ENCODE assay signal across 15 mouse cellular contexts in genomic region chr16:70021436-70021835, GRCm38 (mm10).
"Had no signal": no experiment of that assay in that cellular context is flagged by ENCODE, and none has a peak within 500 bp of the region (broad histone marks: within the 10 kb centered on the region; RNA-seq: fewer than 3 reads in every experiment).

No protein-coding gene starts in this region.

- DNase-seq: cerebellum, adult 8-10 months; cerebellum, adult 9-10 months; cerebellum, adult 9-11 months; cerebellum, postnatal 14 days; cerebellum, postnatal 25 days; cerebellum, postnatal 36 days; embryo, embryonic 11 days; forebrain, postnatal 0 days; gastrocnemius, adult 2 months; gastrocnemius, postnatal 10 days; gastrocnemius, postnatal 14 days; gastrocnemius, postnatal 25 days; gastrocnemius, postnatal 36 days; heart, adult 18-20 months; heart, adult 2 months had no signal
